Mouse (Mus musculus) ES-E14 (cell line): ENCODE measurements around the gene Supt3.

ENCODE experiments used
- CHD2 ChIP-seq: IDR thresholded peaks from 2 replicates; pipeline ENCODE4 v1.6.1; 2014; ENCODE audit warnings: mild to moderate bottlenecking, low read depth, low read length, inconsistent platforms
- ZNF384 ChIP-seq: IDR thresholded peaks from 2 replicates; pipeline ENCODE4 v1.6.1; 2012; ENCODE audit warnings: low read depth, low read length, inconsistent platforms

DNA sequence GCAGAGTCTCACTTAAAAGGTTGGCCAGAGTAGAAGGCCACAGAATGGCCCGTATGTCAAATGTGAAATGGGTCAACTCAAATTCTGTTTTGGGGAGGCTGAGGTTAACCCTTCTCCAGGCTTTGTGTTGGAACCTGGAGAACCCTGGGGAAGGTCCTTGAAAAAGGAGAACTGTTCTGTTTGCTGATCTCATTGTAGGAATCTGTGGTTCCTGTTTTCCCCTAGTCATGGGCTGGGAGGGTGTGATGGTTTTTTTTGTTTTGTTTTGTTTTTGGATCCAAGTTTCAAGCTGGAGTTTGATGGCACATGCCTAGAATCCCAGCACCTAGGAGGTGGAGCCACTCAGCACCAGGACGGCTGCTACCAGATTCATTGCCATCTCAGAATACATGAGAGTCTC lies 6.2 kb downstream of the Supt3 start:
- TF ChIP-seq ZNF384 (no peak), CHD2 (no peak)
